In the genomic region with DNA sequence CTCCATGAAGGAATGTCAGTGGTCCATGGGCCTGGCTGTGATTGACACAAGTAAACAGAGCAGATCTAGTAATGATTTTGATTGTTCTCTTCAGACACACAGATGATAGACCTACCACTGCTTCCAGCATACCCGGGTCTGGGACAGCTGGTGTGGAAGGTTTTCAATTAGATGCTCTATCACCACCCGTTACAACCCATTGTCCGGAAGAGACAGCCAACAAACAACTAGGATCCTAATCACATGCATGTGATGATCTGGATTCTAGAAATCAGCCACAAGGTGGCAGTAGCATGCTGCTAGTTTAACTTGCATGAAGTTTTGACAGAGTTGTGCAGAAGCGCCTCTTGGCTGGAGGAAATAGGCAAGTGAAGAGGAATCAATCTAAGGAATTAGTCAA, we compare ENCODE assay signal across 8 mouse cellular contexts. TPM values are rescaled to one million over a fixed set of nuclear protein-coding genes. Genes with fewer than 3 reads are reported as not detected.
DNase-seq lines count a peak whose midpoint lies in the region; ATAC-seq and TF ChIP-seq lines count a peak whose summit lies in the region.

No protein-coding gene starts in this region.

- no peak overlapping the region for H3K4me3 ChIP-seq in MEL (ENCODE audit: control insufficient read depth in 1 of 2, insufficient read depth in 1 of 2, low read depth in 2 of 2, low read length in 2 of 2)
- H3K4me3 ChIP-seq in liver, embryonic 14.5 days (ENCODE audit: insufficient read depth in 1 of 2, low read depth in 2 of 2, low read length in 2 of 2), result no peak overlapping the region
- H3K4me3 ChIP-seq in neural tube, embryonic 13.5 days, result no peak overlapping the region

- peak; percentile 53 to 96 (median 85) for TF ChIP-seq CTCF in MEL (IDR thresholded peaks at IDR 0.05 in 2 of 3, conservative IDR thresholded peaks at IDR 0.05 in 1 of 3; ENCODE audit: control insufficient read depth in 1 of 3, insufficient read depth in 1 of 3, low read depth in 2 of 3, low read length in 3 of 3, poor library complexity in 1 of 3, severe bottlenecking in 1 of 3)
- peak; percentile 82 for TF ChIP-seq CTCF in liver, embryonic 14.5 days (IDR thresholded peaks at IDR 0.05; ENCODE audit: low read depth)

- H3K27me3 ChIP-seq in MEL (ENCODE audit: control insufficient read depth in 1 of 2, insufficient read depth in 2 of 2, low read length in 2 of 2), result 0 out of 4 replicates have a peak, but pooled peaks cover 0 to 2% of the 10 kb centered on the region in 2 experiments
- no peaks in the 10 kb centered on the region for H3K27me3 ChIP-seq in liver, embryonic 14.5 days (ENCODE audit: control insufficient read depth, insufficient read depth, low read length)
- no peaks in the 10 kb centered on the region for H3K27me3 ChIP-seq in neural tube, embryonic 13.5 days

- no peak for TF ChIP-seq EP300 in MEL (IDR thresholded peaks at IDR 0.05; ENCODE audit: low read depth in 1 of 2, low read length in 2 of 2)
- TF ChIP-seq EP300 in liver, embryonic 14.5 days (IDR thresholded peaks at IDR 0.05; ENCODE audit: low read depth), result no peak

- no peaks in the 10 kb centered on the region for H3K36me3 ChIP-seq in MEL (ENCODE audit: control insufficient read depth in 1 of 2, insufficient read depth in 2 of 2, low read length in 2 of 2)
- no peaks in the 10 kb centered on the region for H3K36me3 ChIP-seq in liver, embryonic 14.5 days (replicated peaks; ENCODE audit: control insufficient read depth, insufficient read depth, low read depth)
- H3K36me3 ChIP-seq in neural tube, embryonic 13.5 days, result no peaks in the 10 kb centered on the region

- WGBS in liver, embryonic 14.5 days (ENCODE audit: insufficient replicate concordance), result 11% methylated on average over 4 of the region's 4 CpGs
- WGBS in neural tube, embryonic 13.5 days, result 12% methylated on average over 4 of the region's 4 CpGs

- no peak for TF ChIP-seq POLR2A in MEL (IDR thresholded peaks at IDR 0.05; ENCODE audit: control insufficient read depth in 1 of 2, insufficient read depth in 1 of 2, low read depth in 1 of 2, low read length in 2 of 2, poor library complexity in 1 of 2)

- no peak overlapping the region for H3K27ac ChIP-seq in MEL (ENCODE audit: control insufficient read depth, low read depth, low read length)
- no peak overlapping the region for H3K27ac ChIP-seq in liver, embryonic 14.5 days
- no peak overlapping the region for H3K27ac ChIP-seq in neural tube, embryonic 13.5 days (replicated peaks)

- H3K4me2 ChIP-seq in liver, embryonic 14.5 days (ENCODE audit: low read depth), result no peak overlapping the region
- no peak overlapping the region for H3K4me2 ChIP-seq in neural tube, embryonic 13.5 days

- H3K9ac ChIP-seq in MEL (ENCODE audit: control insufficient read depth, low read depth, low read length, poor library complexity, severe bottlenecking), result no peak overlapping the region
- H3K9ac ChIP-seq in liver, embryonic 14.5 days (replicated peaks), result no peak overlapping the region
- H3K9ac ChIP-seq in neural tube, embryonic 13.5 days, result no peak overlapping the region

- H3K4me1 ChIP-seq in MEL (ENCODE audit: control insufficient read depth in 1 of 2, insufficient read depth in 2 of 2, low read length in 2 of 2), result no peaks in the 10 kb centered on the region
- no peaks in the 10 kb centered on the region for H3K4me1 ChIP-seq in liver, embryonic 14.5 days (replicated peaks; ENCODE audit: control insufficient read depth in 2 of 2, insufficient read depth in 2 of 2, low read length in 1 of 2)
- no peaks in the 10 kb centered on the region for H3K4me1 ChIP-seq in neural tube, embryonic 13.5 days (replicated peaks)

- peak; percentile 83 for DNase-seq in A20 (ENCODE audit: low read depth, low spot score)
- peak; percentile 88 for DNase-seq in MEL (ENCODE audit: low read depth, low spot score)
- DNase-seq in cerebellum, postnatal 36 days, result peak; percentile 43 to 60
- peak; percentile 11 to 17 for DNase-seq in gastrocnemius, adult 8-10 months (ENCODE audit: low spot score in 2 of 2)
- peak; percentile 83 for DNase-seq in kidney, postnatal 10 days
- peak; percentile 45 to 55 (median 52) for DNase-seq in liver, embryonic 14.5 days (ENCODE audit: low read depth in 3 of 3, low spot score in 3 of 3)
- DNase-seq in thymus, postnatal 0 days (ENCODE audit: low spot score), result peak; percentile 77

- peak; percentile 94 for TF ChIP-seq RAD21 in MEL (IDR thresholded peaks at IDR 0.05; ENCODE audit: low read depth, low read length)

- H3K79me2 ChIP-seq in MEL (ENCODE audit: control insufficient read depth, insufficient read depth, low read length, poor library complexity), result no peaks in the 10 kb centered on the region

- H3K9me3 ChIP-seq in MEL (replicated peaks; ENCODE audit: insufficient read depth, low read length), result no peaks in the 10 kb centered on the region
- H3K9me3 ChIP-seq in liver, embryonic 14.5 days (ENCODE audit: control insufficient read depth, low read length), result no peaks in the 10 kb centered on the region
- no peaks in the 10 kb centered on the region for H3K9me3 ChIP-seq in neural tube, embryonic 13.5 days

- no peak for ATAC-seq in liver, embryonic 14.5 days (ENCODE audit: insufficient read depth)
- ATAC-seq in neural tube, embryonic 13.5 days (ENCODE audit: low read depth), result peak; percentile 71

TF ChIP-seq in MEL, 35 proteins besides CTCF, POLR2A, EP300 and RAD21 (continues in another document):
- TF ChIP-seq POLR2AphosphoS2 (IDR thresholded peaks at IDR 0.05; ENCODE audit: low read length) (no peak), MYC (IDR thresholded peaks at IDR 0.05; ENCODE audit: low read depth, low read length) (peak; percentile 85; the same call in 1 of the 2 replicates), ZNF384 (IDR thresholded peaks at IDR 0.05; ENCODE audit: low read depth, low read length) (no peak; the same call in 1 of the 2 replicates), USF1 (IDR thresholded peaks at IDR 0.05; ENCODE audit: low read depth, low read length) (no peak), CHD1 (IDR thresholded peaks at IDR 0.05; ENCODE audit: low read depth, low read length) (no peak), MEF2A (IDR thresholded peaks at IDR 0.05; ENCODE audit: extremely low read depth, insufficient replicate concordance, low read depth, low read length, poor library complexity, severe bottlenecking) (no peak), SIN3A (IDR thresholded peaks at IDR 0.05; ENCODE audit: low read length) (peak; percentile 40; the same call in 1 of the 2 replicates), RCOR1 (IDR thresholded peaks at IDR 0.05; ENCODE audit: low read depth, low read length) (no peak)

RNA-seq across cellular contexts. Expression of gene Oscar, which starts 14.8 kb away (rescaled TPM):
- not detected in 2 replicates for total RNA-seq in MEL (2012; rRNA removed)
- polyA plus RNA-seq in MEL (2012; ENCODE audit: insufficient read depth in 1 of 2, insufficient read length in 2 of 2, low read depth in 1 of 2, low replicate concordance in 2 of 2, missing spikeins in 1 of 2), result not detected
- total RNA-seq in gastrocnemius, adult 8-10 months (2022), result not detected
- polyA plus RNA-seq in liver, embryonic 14.5 days (2012; rRNA removed), result 0.03 and 0.06 TPM in 2 replicates
- not detected in 2 replicates for polyA plus RNA-seq in liver, embryonic 14.5 days (2014; fragmentation: Nextera tagmentation; extraction: Ambion mirVana)
- 0.54 and 0.80 TPM in 2 replicates for polyA plus RNA-seq in neural tube, embryonic 13.5 days (2015; fragmentation: Nextera tagmentation; extraction: Ambion mirVana)
- 0.09 TPM in 1 of 2 replicates, not detected in the other for polyA plus RNA-seq in thymus, postnatal 0 days (2015; fragmentation: Nextera tagmentation; extraction: Ambion mirVana)

RNA-seq across cellular contexts. Expression of gene Ndufa3, which starts 16.1 kb away (rescaled TPM):
- 177 and 180 TPM in 2 replicates for total RNA-seq in MEL (2012; rRNA removed)
- polyA plus RNA-seq in MEL (2012; ENCODE audit: insufficient read depth in 1 of 2, insufficient read length in 2 of 2, low read depth in 1 of 2, low replicate concordance in 2 of 2, missing spikeins in 1 of 2), result 100 to 1,000 TPM in 1 of 2 experiments, not detected in 1; 246 TPM
- total RNA-seq in gastrocnemius, adult 8-10 months (2022), result 1,000 to 10,000 TPM; 1,040 to 1,135 (median 1,076) TPM
- 106 and 107 TPM in 2 replicates for polyA plus RNA-seq in liver, embryonic 14.5 days (2012; rRNA removed)
- 351 and 354 TPM in 2 replicates for polyA plus RNA-seq in liver, embryonic 14.5 days (2014; fragmentation: Nextera tagmentation; extraction: Ambion mirVana)
- polyA plus RNA-seq in neural tube, embryonic 13.5 days (2015; fragmentation: Nextera tagmentation; extraction: Ambion mirVana), result 392 and 462 TPM in 2 replicates
- polyA plus RNA-seq in thymus, postnatal 0 days (2015; fragmentation: Nextera tagmentation; extraction: Ambion mirVana), result 523 and 568 TPM in 2 replicates

RNA-seq across cellular contexts. Expression of gene Tfpt, which starts 28.6 kb away (rescaled TPM):
- total RNA-seq in MEL (2012; rRNA removed), result 35.2 and 42.4 TPM in 2 replicates
- polyA plus RNA-seq in MEL (2012; ENCODE audit: insufficient read depth in 1 of 2, insufficient read length in 2 of 2, low read depth in 1 of 2, low replicate concordance in 2 of 2, missing spikeins in 1 of 2), result 10 to 100 TPM in 1 of 2 experiments, not detected in 1; 50.0 TPM
- total RNA-seq in gastrocnemius, adult 8-10 months (2022), result 10 to 100 TPM; 10.9 to 13.9 (median 13.3) TPM
- 6.4 and 10.7 TPM in 2 replicates for polyA plus RNA-seq in liver, embryonic 14.5 days (2012; rRNA removed)
- polyA plus RNA-seq in liver, embryonic 14.5 days (2014; fragmentation: Nextera tagmentation; extraction: Ambion mirVana), result 7.7 and 8.0 TPM in 2 replicates
- polyA plus RNA-seq in neural tube, embryonic 13.5 days (2015; fragmentation: Nextera tagmentation; extraction: Ambion mirVana), result 31.0 and 34.4 TPM in 2 replicates
- 20.8 and 28.9 TPM in 2 replicates for polyA plus RNA-seq in thymus, postnatal 0 days (2015; fragmentation: Nextera tagmentation; extraction: Ambion mirVana)

RNA-seq across cellular contexts. Expression of gene Prpf31, which starts 28.7 kb away (rescaled TPM):
- 146 and 147 TPM in 2 replicates for total RNA-seq in MEL (2012; rRNA removed)
- polyA plus RNA-seq in MEL (2012; ENCODE audit: insufficient read depth in 1 of 2, insufficient read length in 2 of 2, low read depth in 1 of 2, low replicate concordance in 2 of 2, missing spikeins in 1 of 2), result 100 to 1,000 TPM; 187 to 334 TPM
- 10 to 100 TPM; 17.5 to 24.7 (median 20.8) TPM for total RNA-seq in gastrocnemius, adult 8-10 months (2022)
- 19.9 and 28.4 TPM in 2 replicates for polyA plus RNA-seq in liver, embryonic 14.5 days (2012; rRNA removed)
- polyA plus RNA-seq in liver, embryonic 14.5 days (2014; fragmentation: Nextera tagmentation; extraction: Ambion mirVana), result 46.4 and 48.3 TPM in 2 replicates
- 98.6 and 100 TPM in 2 replicates for polyA plus RNA-seq in neural tube, embryonic 13.5 days (2015; fragmentation: Nextera tagmentation; extraction: Ambion mirVana)
- polyA plus RNA-seq in thymus, postnatal 0 days (2015; fragmentation: Nextera tagmentation; extraction: Ambion mirVana), result 88.2 and 93.1 TPM in 2 replicates

RNA-seq across cellular contexts. Expression of gene Cnot3, which starts 43.9 kb away (rescaled TPM):
- 16.9 and 17.4 TPM in 2 replicates for total RNA-seq in MEL (2012; rRNA removed)
- polyA plus RNA-seq in MEL (2012; ENCODE audit: insufficient read depth in 1 of 2, insufficient read length in 2 of 2, low read depth in 1 of 2, low replicate concordance in 2 of 2, missing spikeins in 1 of 2), result 100 to 1,000 TPM in 1 of 2 experiments, 10 to 100 TPM in 1; 86.6 to 118 TPM
- 10 to 100 TPM; 13.2 to 17.7 (median 14.8) TPM for total RNA-seq in gastrocnemius, adult 8-10 months (2022)
- polyA plus RNA-seq in liver, embryonic 14.5 days (2012; rRNA removed), result 27.0 and 30.2 TPM in 2 replicates
- 20.2 and 20.8 TPM in 2 replicates for polyA plus RNA-seq in liver, embryonic 14.5 days (2014; fragmentation: Nextera tagmentation; extraction: Ambion mirVana)
- polyA plus RNA-seq in neural tube, embryonic 13.5 days (2015; fragmentation: Nextera tagmentation; extraction: Ambion mirVana), result 44.1 and 45.8 TPM in 2 replicates
- 42.6 and 44.5 TPM in 2 replicates for polyA plus RNA-seq in thymus, postnatal 0 days (2015; fragmentation: Nextera tagmentation; extraction: Ambion mirVana)

Comparison
In these comparisons a context has a peak if more than half of its experiments do, and no peak if none do; other contexts are left out.
1. DNase-seq: peak in every context shown above with its lines; median percentile 88 in MEL; 83 in A20; 83 in kidney, postnatal 10 days; 77 in thymus, postnatal 0 days; 52 in liver, embryonic 14.5 days; 52 in cerebellum, postnatal 36 days; 14 in gastrocnemius, adult 8-10 months.